Mouse (Mus musculus) mesoderm, embryonic 11.5 days (tissue): Measurements from ENCODE around the gene Thbs1.
"Not testable (repeated sequence)": the region's sequence is repeated elsewhere in the genome, so short reads cannot be mapped to it uniquely, and the experiment has no call there.

Experiments used
- DNase-seq: peaks from one replicate; pipeline ENCODE4 v3.0.0-alpha.2; 2012; ENCODE audit warnings: low read depth, low spot score

Gene Thbs1

DNA sequence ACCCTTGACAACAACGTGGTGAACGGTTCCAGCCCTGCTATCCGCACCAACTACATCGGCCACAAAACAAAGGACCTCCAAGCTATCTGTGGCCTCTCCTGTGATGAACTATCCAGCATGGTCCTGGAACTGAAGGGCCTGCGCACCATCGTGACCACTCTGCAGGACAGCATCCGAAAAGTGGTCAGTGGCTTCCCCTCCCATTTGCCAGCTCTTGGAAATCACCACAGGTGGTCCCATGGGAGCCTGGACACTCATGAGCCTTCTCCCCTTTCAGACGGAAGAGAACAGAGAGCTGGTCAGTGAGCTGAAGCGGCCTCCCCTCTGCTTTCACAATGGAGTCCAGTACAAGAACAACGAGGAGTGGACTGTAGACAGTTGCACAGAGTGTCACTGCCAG lies 3.0 kb downstream of the Thbs1 start:
- DNase-seq = no peak

DNA sequence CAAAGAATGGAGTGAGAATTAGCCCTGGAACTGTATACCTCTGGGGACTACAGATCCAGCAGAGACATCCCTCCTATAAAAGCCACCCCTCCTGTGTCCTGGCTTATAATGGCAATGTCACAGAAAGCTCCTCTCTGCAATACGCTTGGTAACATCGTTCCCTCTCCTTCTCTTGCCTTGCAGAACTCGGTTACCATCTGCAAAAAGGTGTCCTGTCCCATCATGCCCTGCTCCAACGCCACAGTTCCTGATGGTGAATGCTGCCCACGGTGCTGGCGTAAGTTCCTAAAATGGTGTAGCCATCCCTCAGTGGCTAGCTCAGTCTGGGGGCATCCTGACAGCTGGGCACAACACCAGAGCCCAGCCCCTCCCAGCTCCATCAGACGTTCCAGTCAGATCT lies 4.0 kb downstream of the Thbs1 start:
- no peak for DNase-seq

DNA sequence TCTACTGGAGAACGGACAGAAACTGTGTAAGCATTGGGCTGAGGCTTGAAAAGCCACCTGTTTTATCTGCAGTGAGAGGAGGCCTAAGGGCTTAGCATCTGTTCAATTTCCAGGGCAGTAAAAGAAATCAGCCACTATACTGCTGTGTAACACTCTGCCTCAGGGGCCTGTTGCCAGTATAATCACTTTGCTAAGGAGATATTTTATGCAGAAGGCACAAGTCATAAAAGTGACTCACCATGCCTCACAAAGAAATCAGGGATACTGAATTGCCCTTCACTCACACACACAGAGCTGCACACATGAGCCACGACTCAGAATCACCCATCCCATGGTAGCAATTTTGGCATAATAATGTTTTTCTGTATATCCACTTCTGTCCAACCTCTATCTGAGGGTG lies 4.5 kb downstream of the Thbs1 start:
- no peak for DNase-seq

DNA sequence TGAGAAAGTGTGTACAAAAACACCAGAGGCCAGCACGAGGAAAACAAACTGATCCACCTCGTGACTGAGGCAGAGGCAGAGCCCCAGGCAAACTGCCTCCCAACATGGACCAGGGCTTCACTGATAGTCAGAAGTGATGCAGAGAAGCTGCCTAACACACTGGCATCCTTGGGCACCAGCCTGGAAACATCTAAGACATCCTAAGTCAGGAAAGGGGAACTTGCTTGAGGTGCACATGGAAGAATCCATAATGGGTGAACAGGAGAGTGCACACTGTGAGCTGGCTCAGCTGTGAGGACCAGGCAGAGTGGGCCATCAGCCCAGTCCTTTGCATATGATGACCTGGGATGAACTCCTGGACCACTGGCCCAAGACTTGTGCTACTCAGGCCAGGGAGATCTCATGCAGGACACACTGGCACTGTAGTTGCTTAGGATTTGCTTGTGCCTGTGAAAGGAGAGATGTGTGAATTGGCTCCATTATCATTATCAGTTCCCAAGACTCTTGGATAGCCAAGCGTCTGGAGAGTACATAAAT lies 5.1 kb downstream of the Thbs1 start:
- no peak for DNase-seq

DNA sequence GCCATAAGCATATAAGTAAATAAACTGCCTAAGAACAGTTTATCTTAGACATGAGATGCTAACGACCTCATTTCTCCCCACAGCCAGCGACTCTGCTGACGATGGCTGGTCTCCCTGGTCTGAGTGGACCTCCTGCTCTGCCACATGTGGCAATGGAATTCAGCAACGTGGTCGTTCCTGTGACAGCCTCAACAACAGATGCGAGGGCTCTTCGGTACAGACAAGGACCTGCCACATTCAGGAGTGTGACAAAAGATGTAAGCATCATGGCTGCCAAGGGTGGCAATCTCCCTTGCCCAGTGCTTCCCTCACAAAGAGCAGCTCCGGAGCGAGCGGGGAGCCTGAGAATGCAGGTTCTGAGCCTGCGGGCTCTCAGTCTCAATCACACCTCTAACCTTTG lies 5.7 kb downstream of the Thbs1 start:
- no peak for DNase-seq

DNA sequence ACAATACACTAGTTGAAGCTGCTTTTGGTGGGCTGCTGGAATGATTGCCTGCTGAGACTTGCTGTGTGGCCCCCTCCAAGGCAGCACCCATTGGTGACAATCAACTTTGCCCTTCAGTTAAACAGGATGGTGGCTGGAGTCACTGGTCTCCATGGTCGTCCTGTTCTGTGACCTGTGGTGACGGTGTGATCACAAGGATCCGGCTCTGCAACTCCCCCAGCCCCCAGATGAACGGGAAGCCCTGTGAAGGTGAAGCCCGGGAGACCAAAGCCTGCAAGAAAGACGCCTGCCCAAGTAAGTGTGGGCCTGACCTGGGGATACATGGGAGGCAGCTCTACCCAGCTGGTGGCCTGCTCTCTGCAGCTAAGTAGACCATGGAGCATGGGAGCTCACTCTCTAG lies 6.4 kb downstream of the Thbs1 start:
- DNase-seq = no peak

DNA sequence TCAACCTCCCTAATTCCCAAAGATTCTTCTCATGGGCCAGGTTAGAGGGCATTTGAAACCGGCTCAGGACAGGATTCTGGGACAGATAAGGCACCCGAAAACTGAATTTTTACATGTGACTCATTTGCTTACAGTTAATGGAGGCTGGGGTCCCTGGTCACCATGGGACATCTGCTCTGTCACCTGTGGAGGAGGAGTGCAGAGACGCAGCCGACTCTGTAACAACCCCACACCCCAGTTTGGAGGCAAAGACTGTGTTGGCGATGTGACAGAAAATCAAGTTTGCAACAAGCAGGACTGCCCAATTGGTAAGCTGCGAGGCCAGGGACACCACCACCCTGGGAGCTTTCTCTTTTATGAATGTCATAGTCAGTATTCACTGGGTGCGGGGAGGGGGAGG lies 6.8 kb downstream of the Thbs1 start:
- DNase-seq = no peak

DNA sequence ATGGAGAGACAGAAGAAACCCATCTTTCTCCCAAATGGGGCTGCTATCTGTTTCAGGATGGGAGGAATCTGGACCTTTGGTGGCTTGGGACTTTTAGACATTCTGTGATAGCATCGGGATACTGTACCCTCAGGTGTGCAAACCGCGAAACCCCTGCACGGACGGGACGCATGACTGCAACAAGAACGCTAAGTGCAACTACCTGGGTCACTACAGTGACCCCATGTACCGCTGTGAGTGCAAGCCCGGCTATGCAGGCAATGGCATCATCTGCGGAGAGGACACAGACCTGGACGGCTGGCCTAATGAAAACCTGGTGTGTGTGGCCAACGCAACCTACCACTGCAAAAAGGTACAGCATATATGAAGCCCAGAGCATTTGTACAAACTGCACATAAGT lies 8.0 kb downstream of the Thbs1 start:
- DNase-seq = no peak

DNA sequence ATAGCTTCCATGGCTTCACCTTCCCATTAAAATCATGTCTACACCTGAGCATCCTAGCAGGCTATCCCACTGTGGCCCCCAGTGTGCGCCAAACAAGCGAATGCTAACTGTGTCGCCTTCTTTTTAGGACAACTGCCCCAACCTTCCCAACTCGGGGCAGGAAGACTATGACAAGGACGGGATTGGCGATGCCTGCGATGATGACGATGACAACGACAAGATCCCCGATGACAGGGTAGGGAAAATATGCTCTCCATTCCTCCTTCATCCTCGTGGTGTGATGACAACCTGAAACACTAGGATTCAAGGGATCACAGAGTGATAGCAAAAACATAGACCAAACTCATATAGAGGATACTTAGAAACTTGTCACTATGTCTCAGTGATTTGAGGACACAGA lies 8.4 kb downstream of the Thbs1 start:
- no peak for DNase-seq

DNA sequence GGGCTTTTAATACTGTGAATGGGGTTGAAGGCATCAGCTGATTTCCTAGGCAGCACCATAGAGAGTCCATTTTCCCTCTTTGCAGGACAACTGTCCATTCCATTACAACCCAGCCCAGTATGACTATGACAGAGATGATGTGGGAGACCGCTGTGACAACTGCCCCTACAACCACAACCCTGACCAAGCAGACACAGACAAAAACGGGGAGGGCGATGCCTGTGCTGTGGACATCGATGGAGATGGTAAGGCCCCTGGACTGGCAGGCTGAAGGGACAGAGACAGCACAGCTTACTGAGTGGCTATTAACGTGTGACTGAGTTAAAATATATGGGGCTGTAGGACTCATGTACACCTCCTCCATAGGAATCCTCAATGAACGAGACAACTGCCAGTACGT lies 9.1 kb downstream of the Thbs1 start:
- no peak for DNase-seq

DNA sequence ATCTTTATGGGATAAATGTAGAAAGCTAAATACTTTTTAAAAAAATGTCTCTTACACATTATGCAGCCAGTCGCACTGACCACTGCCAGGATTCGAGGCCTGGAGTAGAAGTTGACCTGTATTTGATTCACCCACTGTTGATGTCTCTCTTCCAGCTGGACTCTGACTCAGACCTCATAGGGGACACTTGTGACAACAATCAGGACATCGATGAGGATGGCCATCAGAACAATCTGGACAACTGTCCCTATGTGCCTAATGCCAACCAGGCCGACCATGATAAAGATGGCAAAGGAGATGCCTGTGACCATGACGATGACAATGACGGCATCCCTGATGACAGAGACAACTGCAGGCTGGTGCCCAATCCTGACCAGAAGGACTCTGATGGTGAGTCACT lies 10.6 kb downstream of the Thbs1 start:
- no peak for DNase-seq

DNA sequence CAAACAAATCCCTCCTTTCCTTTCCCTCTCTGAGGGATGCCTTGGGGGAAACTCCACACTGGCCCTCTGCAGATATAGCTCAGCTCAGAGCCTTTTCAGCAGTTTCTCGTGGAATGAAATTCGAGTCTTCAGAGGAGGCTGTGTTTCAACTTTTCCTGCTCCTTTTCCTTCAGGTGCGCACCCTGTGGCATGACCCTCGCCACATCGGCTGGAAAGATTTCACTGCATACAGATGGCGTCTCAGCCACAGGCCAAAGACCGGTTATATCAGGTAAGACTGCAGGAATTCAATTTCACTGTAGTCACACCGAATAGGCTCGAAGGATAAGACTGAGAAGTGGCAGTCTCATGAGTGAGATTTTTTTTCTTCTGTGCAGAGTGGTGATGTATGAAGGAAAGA lies 12.1 kb downstream of the Thbs1 start:
- DNase-seq = no peak

DNA sequence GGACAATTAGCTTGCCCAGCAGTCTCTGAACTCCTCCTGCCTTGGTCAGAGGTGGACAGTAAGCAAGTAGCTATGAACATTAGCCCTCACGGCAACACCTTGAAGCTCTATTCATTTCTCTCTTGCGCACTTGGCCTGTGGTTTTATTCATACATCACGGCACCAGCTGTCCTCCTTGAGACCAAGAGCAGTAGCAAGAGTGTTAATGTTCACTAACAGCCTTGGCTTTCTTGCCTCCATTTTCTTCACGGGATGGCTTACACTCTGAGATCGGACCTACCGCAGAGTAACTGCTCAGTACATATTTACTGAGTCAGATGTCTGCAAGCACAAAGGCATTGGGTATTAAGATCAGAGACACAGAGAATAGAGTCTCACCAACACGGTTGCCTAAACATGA lies 12.8 kb downstream of the Thbs1 start:
- DNase-seq = no peak

DNA sequence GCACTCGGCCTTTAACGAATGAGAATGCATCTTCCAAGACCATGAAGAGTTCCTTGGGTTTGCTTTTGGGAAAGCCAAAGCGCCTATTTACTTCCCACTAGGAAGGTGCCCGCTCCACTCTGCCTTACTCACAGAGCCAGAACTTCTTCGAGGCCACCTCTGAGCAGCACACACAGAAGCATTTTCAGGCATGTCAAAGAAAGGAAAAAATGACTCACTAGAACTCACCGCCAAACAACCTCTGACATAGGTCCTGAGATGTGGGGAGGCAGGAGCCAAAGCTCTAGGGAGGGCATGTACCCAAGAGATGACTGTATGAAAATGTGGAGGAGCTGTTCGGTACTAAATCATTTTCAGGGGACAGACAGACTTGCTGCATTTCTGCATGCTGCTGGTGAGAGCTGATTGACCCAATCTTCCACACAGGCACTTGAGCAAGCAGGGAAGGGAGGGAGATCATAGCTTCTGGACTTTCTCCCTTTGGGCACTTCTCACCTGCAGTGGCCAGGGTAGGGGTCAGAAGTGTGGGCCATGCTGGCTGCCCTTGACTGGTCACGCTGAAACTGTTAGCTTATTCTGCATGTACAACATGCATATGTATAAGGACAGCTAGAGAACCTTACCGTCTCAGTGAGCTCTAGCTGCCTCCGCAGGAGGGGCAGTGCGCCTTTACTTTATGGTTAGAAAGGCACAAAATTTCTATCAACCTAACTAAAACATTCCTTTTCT lies 13.7 kb downstream of the Thbs1 start:
- no peak for DNase-seq

DNA sequence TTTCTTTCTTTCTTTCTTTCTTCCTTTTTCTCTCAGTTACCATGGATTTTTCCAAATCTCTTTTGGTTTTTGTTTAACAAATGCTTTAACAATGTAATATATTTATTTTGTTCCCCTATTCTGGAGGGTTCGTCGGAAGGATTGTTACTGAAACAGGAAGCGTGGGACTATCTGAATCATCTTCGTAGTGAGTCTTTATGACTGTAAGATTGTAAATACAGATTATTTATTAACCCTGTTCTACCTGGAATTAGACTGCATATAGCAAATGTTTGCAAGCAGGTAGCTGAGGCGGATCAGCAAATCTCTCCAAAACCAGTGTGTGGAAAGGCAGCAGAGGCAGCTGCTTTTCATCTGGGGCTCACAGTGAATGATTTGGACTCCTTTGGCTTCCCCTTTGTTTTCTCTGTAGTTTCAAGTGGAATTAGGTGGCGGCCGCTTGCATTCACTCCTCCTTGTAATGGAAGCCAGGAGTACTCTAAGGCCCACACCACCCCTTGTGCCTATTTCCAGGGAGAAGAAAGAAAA lies 14.3 kb downstream of the Thbs1 start:
- no peak for DNase-seq

DNA sequence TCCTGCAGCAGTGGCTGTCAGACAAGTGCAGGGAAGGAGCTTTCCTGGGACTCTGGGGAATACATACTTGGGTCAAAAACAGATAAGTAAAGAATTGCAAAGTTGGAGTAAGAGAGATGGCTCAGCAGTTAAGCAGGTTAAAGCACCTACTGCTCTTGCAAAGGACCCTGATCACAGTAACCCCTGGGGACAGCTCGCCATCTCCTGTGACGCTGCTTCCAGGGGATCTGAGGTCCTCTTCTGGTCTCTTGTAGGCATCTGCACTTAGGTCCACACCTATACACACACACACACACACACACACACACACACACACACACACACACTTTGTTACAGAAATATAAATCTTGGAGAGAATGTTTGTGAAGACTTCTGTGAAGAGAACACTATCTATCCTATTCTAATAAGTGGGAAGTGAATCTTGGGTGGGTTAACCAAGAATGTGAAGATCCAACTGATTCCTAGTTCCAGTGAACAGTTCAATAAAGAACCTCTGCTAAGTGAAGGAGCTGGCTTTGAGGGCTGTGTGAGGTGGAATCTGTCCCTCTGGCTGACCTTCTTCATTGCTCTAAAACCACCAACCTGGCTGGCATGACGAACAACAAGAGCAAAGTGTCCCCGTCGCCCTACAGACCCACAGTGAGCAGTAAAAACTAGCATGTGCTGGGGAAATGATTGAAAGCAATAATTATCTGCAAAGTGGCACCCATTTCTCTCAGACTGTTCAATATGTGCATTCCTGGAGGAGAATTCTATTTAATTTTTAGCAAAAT lies 16.0 kb downstream of the Thbs1 start:
- DNase-seq = no peak

DNA sequence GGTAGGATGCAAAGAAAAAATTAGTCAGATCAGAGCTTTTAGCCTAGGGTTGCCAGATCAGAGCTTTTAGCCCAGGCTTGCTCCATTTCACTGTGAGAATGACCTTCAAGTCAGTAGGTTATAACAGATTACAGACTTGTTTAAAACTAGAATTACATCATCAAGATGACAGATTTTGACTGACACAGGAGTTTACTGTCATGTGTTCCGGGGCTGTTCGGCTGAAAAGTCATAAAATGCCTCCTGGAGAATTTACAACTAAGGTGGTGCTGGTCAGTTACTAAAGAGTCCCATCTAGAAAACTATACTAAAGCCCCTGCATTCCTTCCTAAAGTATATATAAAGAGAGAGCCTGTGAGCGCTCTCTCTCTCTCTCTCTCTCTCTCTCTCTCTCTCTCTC lies 16.6 kb downstream of the Thbs1 start:
- DNase-seq = no peak

DNA sequence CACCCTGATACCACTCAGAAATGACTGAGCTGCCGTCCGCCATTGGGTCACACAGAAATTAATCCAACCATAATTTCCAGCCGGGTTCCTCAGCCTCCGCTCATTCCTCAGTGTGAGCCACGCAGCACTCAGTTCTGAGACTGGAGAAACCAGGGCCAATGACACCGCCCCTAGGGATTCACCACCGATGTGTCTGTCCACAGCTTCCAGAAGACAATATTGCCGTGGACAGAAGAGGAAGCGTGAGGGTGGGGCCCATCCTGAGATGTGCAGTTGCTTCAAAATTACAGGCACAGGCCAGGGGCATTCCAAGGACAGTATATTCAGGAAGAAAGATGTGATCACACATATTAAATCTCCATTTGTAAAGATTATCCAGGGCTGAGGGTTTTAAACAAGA lies 25.4 kb downstream of the Thbs1 start:
- DNase-seq = no peak

DNA sequence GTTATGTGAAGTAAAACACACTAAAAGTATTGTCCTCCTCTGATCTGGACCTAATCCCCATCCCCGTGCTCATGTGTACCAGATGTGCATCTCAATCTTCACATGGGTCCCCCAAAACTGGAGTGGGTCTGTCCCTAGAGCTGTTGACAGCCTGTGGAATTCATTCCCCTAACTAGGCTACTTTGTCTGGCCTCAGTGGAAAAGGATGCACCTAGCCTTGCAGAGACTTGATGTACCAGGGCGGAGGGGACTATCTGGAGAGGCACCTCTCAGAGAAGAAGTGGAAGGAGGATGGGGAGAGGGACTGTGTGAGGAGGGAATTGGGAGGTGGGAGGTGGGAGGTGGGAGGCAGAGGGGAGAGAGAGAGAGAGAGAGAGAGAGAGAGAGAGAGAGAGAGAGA lies 26.1 kb downstream of the Thbs1 start:
- DNase-seq = no peak

DNA sequence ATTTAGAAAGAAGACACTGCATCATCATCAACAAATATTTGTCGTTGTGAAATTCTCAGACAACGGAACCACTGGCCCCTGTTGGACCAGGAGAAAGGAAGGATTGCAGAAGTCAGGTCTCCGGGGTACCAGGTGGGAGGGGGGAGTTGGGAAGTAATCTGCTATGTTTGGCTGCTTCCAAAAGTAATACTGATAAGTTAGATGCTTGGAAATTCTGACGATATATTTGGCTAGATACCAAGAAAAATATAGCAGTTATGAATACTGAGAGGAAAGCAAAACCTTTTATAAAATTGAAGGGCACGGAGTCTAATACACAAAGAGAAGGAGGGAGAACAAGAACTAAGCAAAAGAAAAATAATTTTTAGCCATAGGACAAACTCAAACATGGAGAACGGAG lies 27.6 kb downstream of the Thbs1 start:
- DNase-seq = no peak

DNA sequence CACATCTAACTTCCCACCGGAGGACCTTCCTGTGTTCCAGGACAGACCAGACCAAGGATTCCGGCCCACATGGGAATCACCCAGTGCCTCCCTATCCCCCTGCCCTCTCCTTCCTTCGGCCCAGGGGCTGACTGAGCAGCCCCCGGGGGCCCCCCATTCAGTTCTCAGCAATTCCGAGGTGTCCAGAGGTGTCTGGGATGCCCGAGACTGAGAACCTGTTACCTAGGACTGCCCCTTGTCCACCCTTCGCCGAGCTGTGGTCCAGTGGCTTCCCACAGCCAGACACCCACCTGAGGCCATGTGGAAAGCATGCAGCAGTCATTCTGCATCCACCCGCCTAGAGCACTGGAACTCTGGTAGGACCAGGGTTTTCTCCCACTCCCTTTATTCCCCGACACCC lies 30.0 kb downstream of the Thbs1 start:
- no peak for DNase-seq

DNA sequence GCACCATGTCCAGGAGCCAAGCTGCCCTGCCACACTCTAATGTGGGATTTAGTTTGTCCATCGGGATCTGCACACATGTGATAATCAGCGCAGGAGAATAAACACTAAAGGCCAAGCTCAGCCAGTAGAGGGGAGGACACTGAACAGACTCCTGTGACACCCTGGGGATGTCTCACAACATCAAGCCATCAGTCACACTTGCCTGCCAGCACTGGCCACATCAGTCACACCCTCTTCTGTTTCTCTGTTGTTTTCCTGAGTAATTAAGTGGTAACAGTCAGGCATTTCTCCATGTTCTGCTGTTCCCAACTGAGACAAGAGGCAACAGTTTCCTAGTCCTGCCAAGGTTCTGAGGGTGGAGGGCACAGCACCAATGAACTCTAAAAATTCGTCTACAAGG lies 36.1 kb downstream of the Thbs1 start:
- not testable (repeated sequence) for DNase-seq
